Mouse (Mus musculus) megakaryocyte progenitor cell, adult 5-6 weeks (primary cell): ENCODE results near the gene Lif. TPM values are rescaled to one million over a fixed set of nuclear protein-coding genes. Genes with fewer than 3 reads are reported as not detected.

Experiments
- ATAC-seq: replicated peaks from 2 replicates; pipeline ENCODE4 v1.8.0; 2016; ENCODE audit warnings: mild to moderate bottlenecking, moderate TSS enrichment, inconsistent platforms; ENCODE audit not compliant: poor library complexity
- total RNA-seq, 2 experiments: library from RNA; stranded (forward) in 1 of 2; stranded (reverse) in 1 of 2; fragments of 157-497, 149-512 nt in 1 of 2; fragments of 200-1000 nt in 1 of 2; gene quantifications; 2 replicates each; pipeline versions ENCODE4 v1.2.3 to v1.2.4; 2015 to 2017

Gene Lif
- total RNA-seq, 2 experiments from 2014 or later: 0.12 to 0.37 TPM

DNA sequence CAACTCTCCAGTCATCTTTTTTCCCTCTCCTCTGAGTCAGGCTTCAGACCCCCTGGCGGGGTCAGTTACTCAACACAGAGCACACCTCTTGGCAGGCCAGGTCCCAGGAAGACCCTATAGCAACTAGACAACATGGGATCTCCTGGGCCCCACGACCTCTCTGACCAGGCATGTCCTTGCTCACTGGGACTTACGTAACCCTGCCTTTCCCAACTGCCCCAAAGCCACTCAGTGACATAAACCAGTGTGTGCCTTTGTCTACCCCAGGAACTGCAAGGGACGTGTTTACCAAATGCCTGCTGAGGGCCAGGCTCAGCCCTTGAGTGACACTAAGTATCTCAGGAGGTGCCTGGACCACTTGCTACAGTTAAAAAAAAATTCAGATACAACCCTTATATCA is 27.5 kb upstream of the Lif start:
- ATAC-seq: peak; percentile 35

DNA sequence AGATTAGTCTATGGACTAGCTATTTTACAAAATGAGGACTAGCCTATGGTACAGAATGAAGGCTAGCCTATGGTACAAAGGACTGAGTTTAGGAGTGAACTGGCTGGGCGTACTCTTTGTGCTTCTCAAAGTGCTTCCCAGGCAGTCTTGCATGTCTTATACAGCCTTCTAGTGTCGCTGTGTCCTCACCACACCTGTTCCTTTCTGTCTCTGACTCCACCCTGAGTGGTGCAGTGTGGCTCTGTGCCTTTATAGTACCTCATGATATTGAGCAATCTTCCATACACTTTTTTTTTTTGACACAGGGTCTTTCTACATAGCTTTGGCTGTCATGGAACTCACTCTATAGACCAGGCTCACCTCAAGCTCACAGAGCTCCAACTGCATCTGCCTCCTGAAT is 25.9 kb upstream of the Lif start:
- no peak for ATAC-seq

DNA sequence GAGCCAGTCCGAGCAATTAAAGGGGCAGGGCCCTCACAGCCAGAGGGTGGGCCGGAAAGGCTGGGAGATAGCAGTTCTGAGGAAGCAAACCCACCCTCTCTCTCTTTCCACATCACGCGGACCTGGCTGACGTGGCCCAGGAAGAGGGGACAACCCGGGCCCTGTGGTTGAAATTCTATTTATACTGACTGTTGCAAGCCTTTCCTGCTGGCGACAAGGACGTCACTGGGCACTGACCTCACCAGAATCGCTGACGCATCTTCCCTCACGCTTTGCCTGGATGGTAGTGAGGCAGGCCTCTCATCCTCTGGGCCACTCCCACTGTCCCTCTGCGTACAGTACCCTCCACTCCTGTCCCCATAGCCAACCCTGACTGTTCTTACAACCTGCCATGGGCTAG is 24.7 kb upstream of the Lif start:
- ATAC-seq: peak; percentile 51

DNA sequence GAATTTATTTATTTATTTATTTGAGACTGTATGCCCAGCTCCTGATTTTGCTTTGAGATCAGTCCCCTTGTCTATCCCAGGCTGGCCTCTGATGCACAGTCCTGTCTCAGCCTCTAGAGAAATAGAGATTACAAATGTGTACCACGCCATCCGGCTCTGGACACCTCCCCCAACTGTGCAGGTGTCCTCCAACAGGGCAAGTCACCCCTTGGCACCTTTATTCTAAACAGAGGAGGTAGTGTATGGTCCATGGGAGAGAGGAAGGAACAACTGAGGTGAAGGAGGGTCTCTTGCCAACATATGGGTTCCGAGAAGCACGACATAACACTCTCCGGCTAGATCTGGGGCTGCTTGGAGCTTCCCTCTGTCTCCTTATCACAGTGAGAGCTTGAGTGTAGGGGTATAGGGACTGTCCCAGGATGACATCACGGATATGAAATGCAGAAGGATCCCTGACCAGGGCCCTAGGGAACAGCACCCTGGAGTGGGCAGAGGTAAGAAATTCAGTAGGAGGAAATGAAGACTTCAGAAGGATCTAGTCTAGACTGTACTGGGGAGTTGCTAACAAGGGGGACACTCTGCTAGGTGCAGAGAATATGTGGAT is 22.2 kb upstream of the Lif start:
- ATAC-seq: no peak

GRCm38 (mm10) chr11:4235665-4236545 is 21.5 kb upstream of the Lif start, which contains the start of gene Osm:
Osm (plus strand) TSS chr11:4236420.
- ATAC-seq: peak; percentile 30

- ATAC-seq: peak; percentile 11
These were observed 20.8 kb upstream of the Lif start for GRCm38 (mm10) chr11:4236546-4237067.

DNA sequence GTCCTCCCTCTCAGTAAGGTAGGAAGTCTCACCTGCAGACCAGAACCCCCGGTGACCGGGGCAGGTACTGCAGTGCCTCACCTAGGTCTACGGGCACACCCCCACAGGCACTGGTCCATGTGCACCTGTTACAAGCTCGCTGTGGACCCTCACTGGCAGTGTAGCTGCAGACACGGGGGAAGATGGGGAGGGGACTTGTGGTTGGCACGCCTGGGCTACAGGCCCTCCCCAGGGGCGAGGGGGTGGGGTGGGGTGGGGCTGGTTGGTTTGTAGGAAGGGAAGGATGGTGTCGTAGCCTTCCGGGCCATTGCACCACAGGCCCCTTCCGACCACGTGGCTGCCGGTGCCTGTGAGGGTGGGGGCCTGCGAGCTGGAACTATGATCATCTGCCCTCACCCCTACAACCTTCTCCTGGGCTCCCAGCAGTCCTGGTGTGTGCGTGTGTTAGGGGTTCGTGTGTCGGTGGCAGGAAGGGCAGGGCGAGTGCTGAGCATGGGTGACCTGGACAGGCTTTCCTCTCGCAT is 19.9 kb upstream of the Lif start:
- ATAC-seq: peak; percentile 46

DNA sequence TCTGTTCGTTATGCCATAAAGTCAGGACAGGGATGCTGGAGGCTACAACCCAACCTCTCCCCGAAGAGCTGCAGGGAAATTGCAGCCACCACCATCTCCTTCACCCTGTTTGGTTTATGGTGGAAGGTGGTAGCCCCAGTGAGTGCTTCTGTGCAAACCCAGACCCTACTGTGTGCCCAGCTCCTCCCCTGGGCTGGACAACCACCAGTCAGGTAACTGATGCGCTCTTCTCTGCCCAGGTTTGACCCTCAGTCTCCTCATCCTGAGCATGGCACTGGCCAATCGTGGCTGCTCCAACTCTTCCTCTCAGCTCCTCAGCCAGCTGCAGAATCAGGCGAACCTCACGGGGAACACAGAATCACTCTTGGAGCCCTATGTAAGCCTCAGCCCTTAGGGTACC is 19.2 kb upstream of the Lif start:
- ATAC-seq: no peak

- ATAC-seq: no peak
These were observed 17.7 kb upstream of the Lif start for GRCm38 (mm10) chr11:4239691-4240090.

DNA sequence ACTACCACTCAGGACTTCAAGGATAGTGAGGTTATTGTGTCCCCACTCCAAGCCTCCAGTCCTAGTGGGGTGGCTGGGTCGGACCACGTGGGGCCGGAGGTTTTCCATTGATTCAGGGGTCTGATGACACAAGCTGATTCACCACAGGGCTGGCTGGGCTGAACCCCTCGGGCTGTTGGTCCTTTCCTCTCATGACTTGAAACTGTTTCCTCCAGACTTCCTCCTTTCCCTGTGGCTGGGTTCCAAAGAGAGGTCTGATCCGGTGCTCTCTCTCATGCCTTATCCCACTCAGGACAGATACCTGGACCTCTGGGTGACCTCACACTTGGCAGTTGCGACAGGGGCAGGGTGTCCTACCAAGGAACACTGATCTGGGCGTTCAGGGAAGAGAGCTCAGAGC is 17.2 kb upstream of the Lif start:
- peak; percentile 21 for ATAC-seq

GRCm38 (mm10) chr11:4241180-4241579 is 16.2 kb upstream of the Lif start:
- no peak for ATAC-seq

- ATAC-seq: no peak
These were observed 11.2 kb upstream of the Lif start for GRCm38 (mm10) chr11:4246126-4246525.

DNA sequence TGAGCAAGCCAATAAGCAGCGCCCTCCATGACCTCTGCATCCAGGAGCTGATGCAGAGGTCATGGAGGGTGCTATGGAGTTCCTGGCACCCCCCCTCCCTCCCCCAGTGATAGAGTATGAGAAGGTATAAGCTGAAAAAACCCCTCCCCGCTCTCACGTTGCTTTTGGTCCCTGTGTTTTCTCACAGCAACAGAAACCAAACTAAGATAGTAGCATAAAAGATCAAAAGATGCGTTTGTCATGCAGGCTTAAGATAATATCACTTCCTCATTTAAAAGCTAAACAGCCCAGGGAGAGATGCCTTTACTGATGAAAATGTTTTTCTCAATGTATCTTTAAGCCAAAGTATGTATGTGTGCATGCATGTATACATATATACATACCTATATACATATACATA is 10.7 kb upstream of the Lif start:
- no peak for ATAC-seq

DNA sequence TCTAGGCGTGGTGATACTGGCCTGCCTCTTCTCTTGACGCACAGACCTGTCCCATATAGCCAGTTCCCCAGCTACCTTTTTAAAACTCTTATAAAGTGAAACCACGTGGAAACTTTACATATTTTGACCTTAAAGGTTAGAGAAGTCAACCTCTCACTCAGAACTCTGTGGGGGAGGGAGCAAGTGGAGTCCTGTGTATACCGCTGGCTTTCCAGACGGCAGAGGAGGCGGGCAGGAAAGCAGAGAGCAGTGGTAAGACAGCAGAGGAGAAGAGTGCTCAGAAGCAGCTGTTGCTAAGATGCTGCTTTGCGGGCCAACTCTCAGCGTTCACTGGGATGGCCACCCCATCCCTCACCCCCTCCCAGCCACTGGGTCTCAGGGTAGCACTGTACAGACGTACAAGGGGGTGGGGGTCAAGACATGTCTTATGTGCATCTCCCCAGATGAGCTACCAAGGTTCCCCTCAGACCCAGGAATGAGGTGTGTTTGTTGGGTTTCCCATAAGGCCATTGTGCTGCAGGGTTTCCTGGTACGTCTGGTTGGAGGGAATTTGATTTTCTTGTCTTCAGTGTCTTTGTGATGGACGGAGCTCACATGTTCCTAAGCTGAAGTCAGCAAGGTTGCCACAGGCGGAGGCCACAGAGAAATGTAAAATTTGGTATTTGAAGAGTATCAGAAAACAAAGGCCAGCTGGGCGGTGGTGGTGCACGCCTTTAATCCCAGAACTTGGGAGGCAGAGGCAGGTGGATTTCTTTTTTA is 10.0 kb upstream of the Lif start:
- ATAC-seq: no peak

- no peak; the same call in 1 of the 2 replicates for ATAC-seq
These were observed 8.2 kb upstream of the Lif start for GRCm38 (mm10) chr11:4249151-4249550.

GRCm38 (mm10) chr11:4250290-4250689 is 7.1 kb upstream of the Lif start:
- no peak for ATAC-seq

GRCm38 (mm10) chr11:4251376-4251775 is 6.0 kb upstream of the Lif start:
- peak; percentile 87 for ATAC-seq

- ATAC-seq: no peak
These were observed 4.5 kb upstream of the Lif start for GRCm38 (mm10) chr11:4252886-4253285.

DNA sequence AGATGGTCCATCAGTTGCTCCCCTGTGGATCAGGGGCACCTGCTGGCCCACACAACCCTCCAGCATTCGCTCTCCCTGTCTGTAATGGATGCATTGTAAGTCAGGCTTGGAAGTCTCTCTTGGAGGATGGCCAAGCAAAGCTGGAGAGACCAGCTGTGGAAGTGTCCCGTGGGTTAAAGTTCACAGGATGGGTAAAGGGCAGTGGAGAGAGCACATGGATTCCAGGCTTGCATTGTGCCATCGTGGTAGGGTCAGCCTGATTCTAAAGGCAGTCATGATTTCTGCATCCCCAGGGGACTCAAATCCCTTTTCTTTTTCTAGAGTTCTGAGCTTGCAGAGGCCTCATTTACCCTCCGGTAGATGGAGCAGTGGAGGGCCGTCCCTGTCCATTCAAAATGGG is 399 bp downstream of the Lif start:
- ATAC-seq: no peak

GRCm38 (mm10) chr11:4258657-4259082 is 1.3 kb downstream of the Lif start:
- peak; percentile 80 for ATAC-seq
